Mouse (Mus musculus): ENCODE data around the gene Ctnnbl1. TPM values are rescaled to one million over a fixed set of nuclear protein-coding genes. Genes with fewer than 3 reads are reported as not detected.

Ctnnbl1 gene
- polyA plus RNA-seq, 1 experiment from 2014 or later = 50.5 TPM

GRCm38 (mm10) chr2:157830101-157830500 is 92.9 kb downstream of the Ctnnbl1 start:
- no peak for DNase-seq (ENCODE audit: low spot score)
- no peaks in the 10 kb centered on the region for H3K9me3 ChIP-seq (ENCODE audit: control insufficient read depth, low read length)
- no peak overlapping the region for H3K9ac ChIP-seq (ENCODE audit: low read length)
- H3K4me2 ChIP-seq (ENCODE audit: low read length) = no peak overlapping the region
- H3K4me1 ChIP-seq (replicated peaks; ENCODE audit: control insufficient read depth, insufficient read depth, low read length) = no peaks in the 10 kb centered on the region
- WGBS = 63% methylated on average over 6 of the region's 6 CpGs
- no peaks in the 10 kb centered on the region for H3K27me3 ChIP-seq (replicated peaks; ENCODE audit: control insufficient read depth, insufficient read depth, low read length)
- H3K4me3 ChIP-seq (ENCODE audit: low read depth, low read length) = no peak overlapping the region
- H3K36me3 ChIP-seq (ENCODE audit: control insufficient read depth, insufficient read depth, low read length) = peaks cover under 1% of the 10 kb centered on the region; the same call in 1 of the 2 replicates
- no peak overlapping the region for H3K27ac ChIP-seq (ENCODE audit: low read depth)
- ATAC-seq (replicated peaks; ENCODE audit: low FRiP score, low TSS enrichment, low read depth) = no peak

DNA sequence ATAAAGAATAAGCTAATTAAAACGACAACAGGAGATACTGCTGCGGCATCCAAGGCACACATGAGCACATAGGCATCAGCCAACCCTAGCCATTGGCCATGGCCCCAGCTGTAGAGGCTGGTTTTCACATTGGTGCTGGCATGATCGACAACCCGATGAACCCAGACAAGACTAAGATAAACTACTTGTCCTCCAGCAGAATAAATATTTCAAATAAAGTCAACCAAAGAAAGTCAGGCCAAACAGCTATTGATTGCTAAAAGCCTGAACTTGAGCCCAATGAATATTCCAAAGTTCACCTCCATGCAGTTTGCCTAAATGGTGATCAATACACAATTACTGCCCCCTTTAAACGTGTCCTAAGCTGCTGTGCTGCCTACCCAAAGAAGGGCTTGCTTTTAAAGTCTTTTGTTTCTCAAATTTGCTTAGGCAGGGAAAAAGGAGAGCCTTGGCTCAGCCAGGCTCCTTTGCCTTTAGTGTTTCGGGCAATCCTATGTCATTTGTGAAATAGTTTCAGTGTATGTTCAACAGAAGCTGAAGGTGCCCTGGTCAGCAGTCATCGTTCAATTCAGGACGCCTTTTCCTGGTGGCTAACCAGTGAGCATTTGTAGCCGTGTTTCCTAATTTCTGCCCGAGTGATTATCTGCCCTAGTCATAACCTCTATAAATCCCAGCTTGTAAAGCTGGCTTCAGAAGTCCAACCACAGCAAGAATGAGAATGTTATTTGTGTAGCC is 93.6 kb downstream of the Ctnnbl1 start:
- H3K4me3 ChIP-seq (ENCODE audit: low read depth, low read length) = no peak overlapping the region
- 75% methylated on average over 10 of the region's 10 CpGs for WGBS
- no peak overlapping the region for H3K4me2 ChIP-seq (ENCODE audit: low read length)
- ATAC-seq (replicated peaks; ENCODE audit: low FRiP score, low TSS enrichment, low read depth) = no peak
- no peaks in the 10 kb centered on the region for H3K36me3 ChIP-seq (ENCODE audit: control insufficient read depth, insufficient read depth, low read length)
- DNase-seq (ENCODE audit: low spot score) = no peak
- H3K27ac ChIP-seq (ENCODE audit: low read depth) = no peak overlapping the region
- H3K9ac ChIP-seq (ENCODE audit: low read length) = no peak overlapping the region
- H3K4me1 ChIP-seq (replicated peaks; ENCODE audit: control insufficient read depth, insufficient read depth, low read length) = no peaks in the 10 kb centered on the region
- no peaks in the 10 kb centered on the region for H3K9me3 ChIP-seq (ENCODE audit: control insufficient read depth, low read length)
- no peaks in the 10 kb centered on the region for H3K27me3 ChIP-seq (replicated peaks; ENCODE audit: control insufficient read depth, insufficient read depth, low read length)

- no peaks in the 10 kb centered on the region for H3K4me1 ChIP-seq (replicated peaks; ENCODE audit: control insufficient read depth, insufficient read depth, low read length)
- WGBS = 49% methylated on average over 8 of the region's 8 CpGs
- H3K27me3 ChIP-seq (replicated peaks; ENCODE audit: control insufficient read depth, insufficient read depth, low read length) = no peaks in the 10 kb centered on the region
- H3K36me3 ChIP-seq (ENCODE audit: control insufficient read depth, insufficient read depth, low read length) = no peaks in the 10 kb centered on the region; the same call in 1 of the 2 replicates
- H3K9ac ChIP-seq (ENCODE audit: low read length) = no peak overlapping the region
- DNase-seq (ENCODE audit: low spot score) = no peak
- no peak for ATAC-seq (replicated peaks; ENCODE audit: low FRiP score, low TSS enrichment, low read depth)
- no peaks in the 10 kb centered on the region for H3K9me3 ChIP-seq (ENCODE audit: control insufficient read depth, low read length)
- H3K27ac ChIP-seq (ENCODE audit: low read depth) = no peak overlapping the region
- no peak overlapping the region for H3K4me3 ChIP-seq (ENCODE audit: low read depth, low read length)
- H3K4me2 ChIP-seq (ENCODE audit: low read length) = no peak overlapping the region
Observed at GRCm38 (mm10) chr2:157837050-157837449, 99.8 kb downstream of the Ctnnbl1 start.

DNA sequence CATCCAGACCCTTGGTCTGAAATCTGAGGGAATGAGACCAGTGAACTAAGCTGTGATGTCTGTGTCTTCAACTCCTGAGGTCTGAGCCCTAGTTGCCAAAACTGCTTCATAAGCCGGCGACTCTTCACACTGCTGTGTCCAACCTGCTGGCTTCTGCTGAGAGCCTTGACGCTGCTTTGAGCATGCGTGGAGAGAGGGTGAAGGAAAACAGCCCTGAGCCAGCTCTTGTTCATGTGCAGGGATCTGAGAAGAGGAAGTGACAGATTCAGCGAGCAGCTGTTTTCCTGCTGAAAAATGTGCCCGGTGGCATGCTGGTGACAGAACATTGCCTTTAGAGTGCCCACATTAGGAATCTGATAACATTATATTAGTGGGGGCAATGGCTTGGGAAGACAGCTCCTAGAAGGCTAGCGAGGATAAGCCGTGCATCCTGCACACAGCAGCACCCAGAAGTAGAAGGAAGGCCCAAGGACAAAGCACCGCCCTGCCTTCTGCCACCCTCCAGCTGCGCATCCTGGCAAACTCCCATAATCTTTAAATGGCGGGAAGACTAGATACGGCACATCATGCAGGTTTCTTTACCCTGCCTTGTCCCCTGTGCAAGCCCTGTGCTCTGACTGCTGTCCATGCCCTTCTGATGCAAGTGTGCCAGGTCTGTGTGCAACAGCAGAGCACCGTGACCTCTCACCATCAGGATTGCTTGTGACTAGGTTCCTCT is 101.2 kb downstream of the Ctnnbl1 start:
- no peak overlapping the region for H3K27ac ChIP-seq (ENCODE audit: low read depth)
- H3K36me3 ChIP-seq (ENCODE audit: control insufficient read depth, insufficient read depth, low read length) = no peaks in the 10 kb centered on the region; the same call in 1 of the 2 replicates
- 91% methylated on average over 13 of the region's 13 CpGs for WGBS
- no peak overlapping the region for H3K9ac ChIP-seq (ENCODE audit: low read length)
- H3K4me3 ChIP-seq (ENCODE audit: low read depth, low read length) = no peak overlapping the region
- DNase-seq (ENCODE audit: low spot score) = no peak
- H3K9me3 ChIP-seq (ENCODE audit: control insufficient read depth, low read length) = no peaks in the 10 kb centered on the region
- H3K4me1 ChIP-seq (replicated peaks; ENCODE audit: control insufficient read depth, insufficient read depth, low read length) = no peaks in the 10 kb centered on the region
- H3K4me2 ChIP-seq (ENCODE audit: low read length) = no peak overlapping the region
- H3K27me3 ChIP-seq (replicated peaks; ENCODE audit: control insufficient read depth, insufficient read depth, low read length) = no peaks in the 10 kb centered on the region
- no peak for ATAC-seq (replicated peaks; ENCODE audit: low FRiP score, low TSS enrichment, low read depth)

- no peak for DNase-seq (ENCODE audit: low spot score)
- Histone ChIP-seq H3K4me1 (replicated peaks; ENCODE audit: control insufficient read depth, insufficient read depth, low read length) (no peaks in the 10 kb centered on the region), H3K36me3 (ENCODE audit: control insufficient read depth, insufficient read depth, low read length) (no peaks in the 10 kb centered on the region; the same call in 1 of the 2 replicates), H3K9ac (ENCODE audit: low read length) (no peak overlapping the region), H3K9me3 (ENCODE audit: control insufficient read depth, low read length) (no peaks in the 10 kb centered on the region), H3K4me3 (ENCODE audit: low read depth, low read length) (no peak overlapping the region), H3K4me2 (ENCODE audit: low read length) (no peak overlapping the region), H3K27ac (ENCODE audit: low read depth) (no peak overlapping the region), H3K27me3 (replicated peaks; ENCODE audit: control insufficient read depth, insufficient read depth, low read length) (no peaks in the 10 kb centered on the region)
- no peak for ATAC-seq (replicated peaks; ENCODE audit: low FRiP score, low TSS enrichment, low read depth)
Observed at GRCm38 (mm10) chr2:157840641-157841078, 103.5 kb downstream of the Ctnnbl1 start.

DNA sequence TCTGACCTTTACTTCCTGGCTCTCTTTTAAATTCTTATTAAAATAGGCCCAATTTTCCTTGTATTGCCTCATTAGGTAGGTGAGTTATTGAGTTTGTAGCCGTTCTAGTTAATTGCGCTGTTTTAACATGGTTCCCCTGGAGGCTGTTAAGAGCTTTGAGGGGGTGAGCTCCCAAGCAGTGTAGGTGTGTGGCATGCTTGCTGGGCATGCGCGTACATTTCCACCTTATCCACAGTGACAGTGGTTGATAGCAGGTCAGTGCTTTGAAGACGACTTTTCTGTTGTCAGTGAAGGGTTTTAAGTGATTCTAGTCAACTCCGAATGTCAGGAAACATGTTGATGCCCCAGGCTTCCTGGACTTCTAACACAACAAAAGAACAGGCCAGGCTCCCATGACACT is 103.9 kb downstream of the Ctnnbl1 start:
- Histone ChIP-seq H3K36me3 (ENCODE audit: control insufficient read depth, insufficient read depth, low read length) (no peaks in the 10 kb centered on the region; the same call in 1 of the 2 replicates), H3K9ac (ENCODE audit: low read length) (no peak overlapping the region), H3K27me3 (replicated peaks; ENCODE audit: control insufficient read depth, insufficient read depth, low read length) (no peaks in the 10 kb centered on the region), H3K4me2 (ENCODE audit: low read length) (no peak overlapping the region), H3K4me1 (replicated peaks; ENCODE audit: control insufficient read depth, insufficient read depth, low read length) (no peaks in the 10 kb centered on the region), H3K4me3 (ENCODE audit: low read depth, low read length) (no peak overlapping the region), H3K27ac (ENCODE audit: low read depth) (no peak overlapping the region), H3K9me3 (ENCODE audit: control insufficient read depth, low read length) (no peaks in the 10 kb centered on the region)
- WGBS = 77% methylated on average over 6 of the region's 6 CpGs
- DNase-seq (ENCODE audit: low spot score) (no peak), ATAC-seq (replicated peaks; ENCODE audit: low FRiP score, low TSS enrichment, low read depth) (no peak)

- Histone ChIP-seq H3K4me3 (ENCODE audit: low read depth, low read length) (no peak overlapping the region), H3K4me1 (replicated peaks; ENCODE audit: control insufficient read depth, insufficient read depth, low read length) (no peaks in the 10 kb centered on the region), H3K9ac (ENCODE audit: low read length) (no peak overlapping the region), H3K36me3 (ENCODE audit: control insufficient read depth, insufficient read depth, low read length) (no peaks in the 10 kb centered on the region), H3K27ac (ENCODE audit: low read depth) (no peak overlapping the region), H3K9me3 (ENCODE audit: control insufficient read depth, low read length) (no peaks in the 10 kb centered on the region), H3K27me3 (replicated peaks; ENCODE audit: control insufficient read depth, insufficient read depth, low read length) (no peaks in the 10 kb centered on the region), H3K4me2 (ENCODE audit: low read length) (no peak overlapping the region)
- ATAC-seq (replicated peaks; ENCODE audit: low FRiP score, low TSS enrichment, low read depth) (no peak), DNase-seq (ENCODE audit: low spot score) (no peak)
- 87% methylated on average over 2 of the region's 2 CpGs for WGBS
Observed at GRCm38 (mm10) chr2:157844746-157845145, 107.5 kb downstream of the Ctnnbl1 start.

- H3K4me1 ChIP-seq (replicated peaks; ENCODE audit: control insufficient read depth, insufficient read depth, low read length) = no peaks in the 10 kb centered on the region
- no peaks in the 10 kb centered on the region for H3K36me3 ChIP-seq (ENCODE audit: control insufficient read depth, insufficient read depth, low read length)
- ATAC-seq (replicated peaks; ENCODE audit: low FRiP score, low TSS enrichment, low read depth) (no peak), DNase-seq (ENCODE audit: low spot score) (no peak)
- WGBS = 88% methylated on average over 5 of the region's 5 CpGs
- no peaks in the 10 kb centered on the region for H3K27me3 ChIP-seq (replicated peaks; ENCODE audit: control insufficient read depth, insufficient read depth, low read length)
- H3K4me3 ChIP-seq (ENCODE audit: low read depth, low read length) = no peak overlapping the region
- no peak overlapping the region for H3K4me2 ChIP-seq (ENCODE audit: low read length)
- H3K9me3 ChIP-seq (ENCODE audit: control insufficient read depth, low read length) = no peaks in the 10 kb centered on the region
- H3K9ac ChIP-seq (ENCODE audit: low read length) = no peak overlapping the region
- no peak overlapping the region for H3K27ac ChIP-seq (ENCODE audit: low read depth)
Observed at GRCm38 (mm10) chr2:157845831-157846230, 108.6 kb downstream of the Ctnnbl1 start.
